Mouse (Mus musculus) forebrain, embryonic 10.5 days (tissue): ENCODE data around the gene Ifitm2. TPM values are rescaled to one million over a fixed set of nuclear protein-coding genes. Genes with fewer than 3 reads are reported as not detected.

Source experiments
- DNase-seq: peaks from one replicate; pipeline ENCODE4 v3.0.0-alpha.2; 2017; ENCODE audit warnings: low spot score; ENCODE audit errors: extremely low spot score
- H3K27ac ChIP-seq: fragments of 300-500 bp; sonication (generic); 2 replicates; pipeline ENCODE4 v1.5.1; 2016; ENCODE audit warnings: mild to moderate bottlenecking
- H3K27me3 ChIP-seq: fragments of 300-500 bp; sonication (generic); 2 replicates; pipeline ENCODE4 v1.6.1; 2016; ENCODE audit warnings: mild to moderate bottlenecking; ENCODE audit not compliant: poor library complexity, severe bottlenecking
- H3K36me3 ChIP-seq: fragments of 300-500 bp; sonication (generic); replicated peaks from 2 replicates; pipeline ENCODE4 v1.6.1; 2016; ENCODE audit warnings: mild to moderate bottlenecking, moderate library complexity
- H3K4me1 ChIP-seq: fragments of 300-500 bp; sonication (generic); 2 replicates; pipeline ENCODE4 v1.6.1; 2016
- H3K4me3 ChIP-seq: fragments of 300-500 bp; sonication (generic); 2 replicates; pipeline ENCODE4 v1.5.1; 2016; ENCODE audit warnings: mild to moderate bottlenecking, moderate library complexity
- H3K9me3 ChIP-seq: fragments of 300-500 bp; sonication (generic); 2 replicates; pipeline ENCODE4 v1.6.1; 2016; ENCODE audit warnings: mild to moderate bottlenecking, moderate library complexity
- WGBS: fragments of 180-500 bp; shearing (Covaris S2); methylation state at CpG from one replicate; pipeline ENCODE4 v1.1.7; 2016; 5-methylcytosine and 5-hydroxymethylcytosine counted together
- polyA plus RNA-seq: library from polyadenylated mRNA; unstranded; fragments of >200 nt; fragmentation: Nextera tagmentation; extraction: Ambion mirVana; gene quantifications from 2 replicates; pipeline ENCODE4 v1.2.1, GENCODE M21; 2016

The Ifitm2 gene
- polyA plus RNA-seq, 1 experiment from 2014 or later = 365 TPM

GRCm38 (mm10) chr7:140927181-140927580 lies 28.6 kb downstream of the Ifitm2 start:
- Histone ChIP-seq H3K27me3 (peaks cover 44% of the 10 kb centered on the region), H3K27ac (no peak overlapping the region), H3K36me3 (no peaks in the 10 kb centered on the region), H3K9me3 (no peaks in the 10 kb centered on the region), H3K4me1 (peaks cover 14% of the 10 kb centered on the region), H3K4me3 (no peak overlapping the region)
- WGBS = 84% methylated on average over 6 of the region's 6 CpGs
- DNase-seq = no peak

DNA sequence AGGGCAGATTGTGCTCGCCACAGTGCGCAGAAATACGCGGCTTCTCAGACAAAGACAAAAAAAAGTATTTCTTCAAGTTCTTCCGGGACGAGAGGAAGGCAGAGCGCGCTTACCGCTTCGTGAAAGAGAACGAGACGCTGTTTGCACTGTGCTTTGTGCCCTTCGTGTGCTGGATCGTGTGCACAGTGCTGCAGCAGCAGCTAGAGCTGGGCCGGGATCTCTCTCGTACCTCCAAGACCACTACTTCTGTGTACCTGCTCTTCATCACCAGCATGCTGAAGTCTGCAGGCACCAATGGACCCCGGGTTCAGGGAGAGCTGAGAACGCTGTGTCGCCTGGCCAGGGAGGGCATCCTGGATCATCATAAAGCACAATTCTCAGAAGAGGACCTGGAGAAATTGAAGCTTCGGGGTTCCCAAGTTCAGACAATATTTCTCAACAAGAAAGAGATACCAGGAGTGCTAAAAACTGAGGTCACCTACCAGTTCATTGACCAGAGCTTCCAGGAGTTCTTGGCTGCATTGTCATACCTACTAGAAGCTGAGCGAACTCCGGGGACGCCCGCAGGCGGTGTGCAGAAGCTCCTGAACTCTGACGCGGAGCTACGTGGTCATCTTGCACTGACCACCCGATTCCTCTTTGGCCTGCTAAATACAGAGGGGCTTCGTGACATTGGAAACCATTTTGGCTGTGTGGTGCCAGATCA lies 32.6 kb downstream of the Ifitm2 start:
- Histone ChIP-seq H3K36me3 (no peaks in the 10 kb centered on the region), H3K27me3 (peaks cover 82% of the 10 kb centered on the region), H3K4me3 (peak overlapping the region; percentile 58), H3K9me3 (no peaks in the 10 kb centered on the region), H3K27ac (no peak overlapping the region), H3K4me1 (peaks cover 21% of the 10 kb centered on the region)
- DNase-seq = no peak
- 19% methylated on average over 30 of the region's 30 CpGs for WGBS

DNA sequence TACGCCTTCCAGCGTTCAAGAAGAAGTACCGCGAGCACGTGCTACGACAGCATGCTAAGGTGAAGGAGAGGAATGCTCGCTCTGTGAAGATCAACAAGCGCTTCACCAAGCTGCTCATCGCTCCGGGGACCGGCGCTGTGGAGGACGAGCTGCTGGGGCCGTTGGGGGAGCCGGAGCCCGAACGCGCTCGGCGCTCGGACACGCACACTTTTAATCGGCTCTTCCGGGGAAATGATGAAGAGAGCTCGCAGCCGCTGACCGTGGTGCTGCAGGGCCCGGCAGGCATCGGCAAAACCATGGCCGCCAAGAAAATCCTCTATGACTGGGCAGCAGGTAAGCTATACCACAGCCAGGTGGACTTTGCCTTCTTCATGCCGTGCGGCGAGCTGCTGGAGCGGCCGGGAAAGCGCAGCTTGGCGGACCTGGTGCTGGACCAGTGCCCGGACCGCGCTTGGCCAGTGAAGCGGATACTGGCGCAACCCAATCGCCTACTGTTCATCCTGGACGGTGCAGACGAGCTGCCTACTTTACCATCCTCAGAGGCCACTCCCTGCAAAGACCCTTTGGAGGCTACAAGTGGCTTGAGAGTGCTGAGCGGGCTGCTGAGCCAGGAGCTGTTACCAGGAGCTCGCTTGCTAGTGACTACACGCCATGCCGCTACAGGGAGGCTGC lies 33.3 kb downstream of the Ifitm2 start:
- Histone ChIP-seq H3K4me1 (peaks cover 21% of the 10 kb centered on the region), H3K27me3 (peaks cover 89% of the 10 kb centered on the region), H3K36me3 (no peaks in the 10 kb centered on the region), H3K9me3 (no peaks in the 10 kb centered on the region), H3K27ac (0 out of 2 replicates have a peak overlapping the region, but pooled peaks have one; percentile 16), H3K4me3 (peak overlapping the region; percentile 58)
- DNase-seq = peak; percentile 52
- WGBS = under 1% methylated on average over 49 of the region's 49 CpGs

- Histone ChIP-seq H3K36me3 (no peaks in the 10 kb centered on the region), H3K4me1 (peaks cover 21% of the 10 kb centered on the region), H3K4me3 (no peak overlapping the region), H3K27ac (no peak overlapping the region), H3K27me3 (peaks cover 93% of the 10 kb centered on the region), H3K9me3 (no peaks in the 10 kb centered on the region)
- 28% methylated on average over 22 of the region's 22 CpGs for WGBS
- no peak for DNase-seq
Observed at GRCm38 (mm10) chr7:140921225-140921975, 34.4 kb downstream of the Ifitm2 start.

DNA sequence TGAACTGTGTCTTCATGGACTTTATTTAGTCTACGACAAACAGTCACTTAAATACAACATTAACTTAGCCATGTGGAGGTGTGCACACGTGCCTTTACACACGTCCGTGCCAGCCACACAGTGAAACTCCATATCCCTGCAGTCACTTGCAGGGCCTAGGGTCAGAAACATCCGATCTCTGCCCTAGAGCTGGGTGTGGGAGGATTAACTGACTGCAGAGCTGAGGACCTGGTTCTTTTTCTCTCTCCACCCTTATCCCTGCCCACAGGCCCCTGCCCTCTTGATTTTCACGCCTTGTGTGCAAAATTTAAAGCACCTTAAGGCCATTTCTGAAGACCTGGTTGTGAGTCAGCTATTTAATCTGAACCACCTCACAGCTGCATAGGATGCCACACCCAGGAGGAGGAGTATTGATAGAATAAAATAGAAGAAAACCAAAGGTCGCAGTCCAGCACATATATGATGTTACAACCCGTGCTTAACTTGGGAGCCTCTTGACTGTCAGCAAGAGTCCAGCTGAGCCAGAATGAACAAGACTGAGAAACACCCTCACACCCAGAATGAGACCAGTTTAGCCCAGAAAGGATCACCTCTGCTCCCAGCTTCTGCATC lies 35.3 kb downstream of the Ifitm2 start, which contains the start of gene Nlrp6:
TSS of gene Nlrp6 (plus strand) at position 485 of the 612 bp plus-strand sequence.
- Histone ChIP-seq H3K27me3 (peaks cover 90% of the 10 kb centered on the region), H3K4me3 (no peak within 1 kb of the TSS), H3K4me1 (peaks cover 21% of the 10 kb centered on the region), H3K27ac (no peak within 1 kb of the TSS), H3K9me3 (no peaks in the 10 kb centered on the region), H3K36me3 (no peaks in the 10 kb centered on the region)
- 74% methylated on average over 8 of the region's 8 CpGs for WGBS
- DNase-seq = no peak

GRCm38 (mm10) chr7:140919911-140920310 lies 35.9 kb downstream of the Ifitm2 start:
- H3K27ac ChIP-seq = no peak overlapping the region
- WGBS = 86% methylated on average over 4 of the region's 4 CpGs
- H3K36me3 ChIP-seq = no peaks in the 10 kb centered on the region
- peaks cover 84% of the 10 kb centered on the region for H3K27me3 ChIP-seq
- H3K4me3 ChIP-seq = no peak overlapping the region
- no peaks in the 10 kb centered on the region for H3K9me3 ChIP-seq
- H3K4me1 ChIP-seq = peaks cover 21% of the 10 kb centered on the region
- no peak for DNase-seq

DNA sequence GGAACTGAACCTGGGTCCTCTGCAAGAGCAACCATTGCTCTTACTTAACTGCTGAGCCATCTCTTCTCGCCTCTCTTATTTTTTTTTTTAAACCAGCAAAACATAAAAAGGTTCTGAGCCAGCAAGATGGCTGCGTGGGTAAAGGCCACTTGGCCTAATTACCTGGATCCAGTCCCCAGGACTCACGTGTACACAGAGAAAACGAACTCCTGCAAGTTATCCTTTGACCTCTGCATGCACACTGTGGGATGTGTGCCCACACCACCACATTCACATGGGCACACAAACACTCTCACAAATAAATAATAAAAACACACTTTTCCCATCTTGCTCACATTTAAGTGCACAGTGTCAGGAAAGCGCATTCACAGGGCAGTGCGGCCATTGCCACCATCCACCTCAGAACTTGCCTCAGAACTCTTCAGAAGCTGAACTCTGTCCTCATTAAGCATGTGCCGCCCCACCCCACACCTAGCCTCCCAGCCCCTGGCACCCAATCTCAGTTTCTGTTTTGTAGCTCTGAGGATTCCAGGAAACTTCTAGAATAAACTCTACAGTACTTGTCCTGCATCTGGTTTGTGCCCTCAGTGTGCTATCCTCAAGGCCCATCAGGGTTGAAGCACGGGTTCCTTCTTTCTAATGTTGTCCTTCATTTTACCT lies 41.6 kb downstream of the Ifitm2 start:
- 87% methylated on average over 8 of the region's 8 CpGs for WGBS
- no peak overlapping the region for H3K27ac ChIP-seq
- no peak for DNase-seq
- H3K4me1 ChIP-seq = peaks cover under 1% of the 10 kb centered on the region
- H3K27me3 ChIP-seq = peaks cover 39% of the 10 kb centered on the region
- H3K9me3 ChIP-seq = no peaks in the 10 kb centered on the region
- H3K36me3 ChIP-seq = no peaks in the 10 kb centered on the region
- no peak overlapping the region for H3K4me3 ChIP-seq

DNA sequence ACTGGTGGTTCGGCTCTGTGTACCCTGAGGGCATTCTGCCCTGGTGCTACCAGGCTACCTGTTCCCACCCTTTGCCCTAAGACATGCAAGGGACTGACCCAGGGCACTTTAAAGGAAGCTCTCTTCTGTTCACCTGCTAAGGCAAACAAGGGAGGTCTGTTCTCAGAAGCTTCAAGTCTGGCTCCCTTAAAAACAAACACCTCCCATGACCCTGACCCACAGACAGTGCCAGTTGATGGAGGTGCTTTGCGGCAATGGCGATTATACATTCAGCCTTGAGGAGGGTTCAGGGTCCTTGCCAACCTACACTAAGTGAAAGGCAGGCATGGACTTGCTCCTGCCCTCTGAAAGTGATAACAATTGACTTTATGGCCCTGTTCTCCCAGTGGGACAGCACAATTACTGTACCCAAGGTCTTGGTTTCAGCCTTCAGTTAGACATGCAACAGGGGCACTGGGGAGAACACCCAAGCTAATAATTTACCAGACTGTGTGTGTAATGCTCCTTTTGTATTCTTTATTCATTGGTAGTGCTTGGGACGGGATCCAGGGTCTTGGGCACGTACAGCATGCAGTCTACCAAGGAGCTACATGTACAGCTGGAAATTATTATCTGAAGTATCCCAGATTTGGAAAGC lies 42.8 kb downstream of the Ifitm2 start:
- 85% methylated on average over 5 of the region's 5 CpGs for WGBS
- H3K4me3 ChIP-seq = no peak overlapping the region

DNA sequence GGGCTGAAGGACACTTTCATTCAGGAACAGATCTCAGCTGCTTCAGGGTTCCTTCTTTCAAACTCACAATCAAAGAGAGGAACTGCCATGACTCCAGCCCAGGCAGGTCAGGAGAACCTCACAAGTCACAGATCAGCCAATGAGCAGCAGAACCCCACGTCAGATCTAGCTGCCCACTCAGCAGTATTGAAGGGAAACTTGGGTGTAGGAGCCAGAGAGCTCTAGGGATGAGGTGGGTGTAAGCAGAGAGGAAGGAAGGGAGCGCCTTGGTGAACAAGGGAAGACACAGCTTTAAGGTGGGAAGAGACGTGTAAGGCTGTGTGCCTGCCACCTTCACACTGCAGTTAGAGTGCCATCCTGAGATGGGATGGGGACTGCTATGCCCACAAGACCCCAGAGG lies 43.5 kb downstream of the Ifitm2 start:
- H3K27ac ChIP-seq = no peak overlapping the region
- H3K9me3 ChIP-seq = no peaks in the 10 kb centered on the region
- 69% methylated on average over 3 of the region's 3 CpGs for WGBS
- no peaks in the 10 kb centered on the region for H3K36me3 ChIP-seq
- peaks cover 22% of the 10 kb centered on the region; the same call in 1 of the 2 replicates for H3K27me3 ChIP-seq
- no peak for DNase-seq
- H3K4me1 ChIP-seq = peaks cover 7% of the 10 kb centered on the region
- H3K4me3 ChIP-seq = no peak overlapping the region

More for the DNA sequence above, 42.8 kb downstream of the Ifitm2 start:
- Histone ChIP-seq H3K4me1 (peaks cover 7% of the 10 kb centered on the region), H3K27ac (no peak overlapping the region), H3K27me3 (peaks cover 28% of the 10 kb centered on the region), H3K9me3 (no peaks in the 10 kb centered on the region), H3K36me3 (no peaks in the 10 kb centered on the region)
- DNase-seq = no peak

GRCm38 (mm10) chr7:140908634-140909107 lies 47.1 kb downstream of the Ifitm2 start:
- Histone ChIP-seq H3K27ac (no peak overlapping the region; the same call in 1 of the 2 replicates), H3K4me3 (peak overlapping the region; percentile 46), H3K4me1 (peaks cover 7% of the 10 kb centered on the region), H3K27me3 (peaks cover 12% of the 10 kb centered on the region; the same call in 1 of the 2 replicates), H3K9me3 (no peaks in the 10 kb centered on the region), H3K36me3 (no peaks in the 10 kb centered on the region)
- peak; percentile 85 for DNase-seq
- WGBS = 2% methylated on average over 19 of the region's 19 CpGs

DNA sequence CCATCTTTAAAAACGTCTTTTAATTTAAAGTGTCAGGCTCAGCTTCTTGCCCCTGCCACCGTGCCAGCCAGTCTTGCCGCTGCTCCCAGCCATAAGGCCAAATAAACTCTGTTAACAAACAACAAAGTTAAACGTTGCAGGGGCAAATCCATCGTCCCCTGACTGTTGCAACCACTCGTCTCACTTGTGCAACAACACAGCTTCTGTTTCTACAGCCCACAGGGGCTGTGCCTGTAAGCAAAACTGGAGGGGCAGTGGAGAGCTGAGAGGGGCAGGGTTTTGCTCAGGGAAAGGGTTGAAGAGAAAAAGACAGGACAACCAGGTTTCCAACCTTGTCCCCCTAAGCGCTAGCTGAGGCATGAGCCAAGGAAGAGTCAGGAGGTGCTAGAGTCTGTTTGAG lies 47.6 kb downstream of the Ifitm2 start:
- 51% methylated on average over 7 of the region's 7 CpGs for WGBS
- Histone ChIP-seq H3K27me3 (peaks cover 12% of the 10 kb centered on the region; the same call in 1 of the 2 replicates), H3K4me3 (peak overlapping the region; percentile 46; the same call in 1 of the 2 replicates), H3K36me3 (no peaks in the 10 kb centered on the region), H3K4me1 (peaks cover 7% of the 10 kb centered on the region), H3K27ac (no peak overlapping the region), H3K9me3 (no peaks in the 10 kb centered on the region)
- DNase-seq = no peak
